Mouse (Mus musculus) brain, adult 10 weeks (tissue): ENCODE results near the gene Foxo3. TPM values are rescaled to one million over a fixed set of nuclear protein-coding genes. Genes with fewer than 3 reads are reported as not detected.

Source experiments
- polyA plus RNA-seq: library from polyadenylated mRNA; stranded (reverse); fragments of 350-450 nt; fragmentation: Illumina TruSeq; extraction: RNeasy Lipid Tissue Mini Kit (QIAGEN cat#74804); gene quantifications from one replicate; pipeline ENCODE4 v1.2.3, GENCODE M21; 2015; ENCODE audit warnings: low read depth, low replicate concordance

Gene Foxo3
- polyA plus RNA-seq: 28.2 TPM

DNA sequence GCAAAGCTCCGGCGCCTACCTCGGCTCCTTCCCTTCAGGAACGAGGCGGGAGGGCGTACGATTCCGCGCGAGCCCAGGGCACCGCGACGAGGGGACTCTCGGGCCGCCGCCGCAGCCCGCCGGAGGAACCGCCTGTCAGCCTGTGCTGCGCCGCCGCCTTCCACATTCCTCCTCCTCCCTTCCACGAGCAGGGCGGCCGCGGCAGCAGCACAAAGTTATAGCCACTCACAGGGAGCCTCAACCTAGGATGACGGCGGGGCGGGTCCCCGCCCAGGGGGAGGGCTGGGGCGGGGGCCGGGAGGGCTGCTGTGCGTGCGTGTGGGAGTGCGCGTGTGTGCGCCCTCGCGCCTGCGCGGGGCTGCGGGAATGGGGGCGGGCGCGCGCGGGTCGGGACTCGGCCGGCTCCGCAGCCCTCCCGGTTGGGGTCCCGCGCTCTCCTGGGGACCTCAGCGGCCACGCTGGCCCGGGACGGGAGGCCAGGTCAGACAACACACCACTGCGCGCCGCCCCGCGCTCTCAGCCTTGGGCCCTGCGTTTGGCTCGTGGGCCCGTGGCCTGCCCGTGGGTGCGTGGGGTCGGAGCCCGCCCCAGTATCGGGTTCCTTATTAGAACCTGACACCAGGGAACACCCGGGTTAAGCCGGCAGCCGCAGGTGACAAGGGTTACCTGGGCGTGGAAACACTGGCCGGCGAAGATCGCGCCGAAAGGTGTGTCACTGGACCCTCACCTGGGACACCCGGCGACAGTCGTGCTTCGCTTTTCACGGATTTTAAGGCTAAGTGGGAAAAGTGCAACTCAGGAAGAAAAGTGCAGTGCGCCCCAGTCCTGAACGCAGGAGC is at the start of gene Foxo3:
Foxo3 (minus strand) TSS at position 249 of the 839 bp plus-strand sequence.

Other genes with a start within 250 kb of the Foxo3 start
- 20.2 TPM for gene Afg1l, start 201.8 kb upstream of the Foxo3 start, polyA plus RNA-seq
- 261 TPM for gene Snx3, start 225.3 kb upstream of the Foxo3 start, polyA plus RNA-seq